Mouse (Mus musculus): ENCODE results near the gene Fam192a.

Gene Fam192a

GRCm38 (mm10) chr8:94601607-94602385 lies at the start of gene Fam192a, which contains the start of gene Rspry1:
TSS of gene Fam192a (minus strand) at chr8:94601997.
TSS of gene Rspry1 (plus strand) at chr8:94601937.
- peak; percentile 100 for DNase-seq (ENCODE audit: low spot score in 2 of 2)

DNA sequence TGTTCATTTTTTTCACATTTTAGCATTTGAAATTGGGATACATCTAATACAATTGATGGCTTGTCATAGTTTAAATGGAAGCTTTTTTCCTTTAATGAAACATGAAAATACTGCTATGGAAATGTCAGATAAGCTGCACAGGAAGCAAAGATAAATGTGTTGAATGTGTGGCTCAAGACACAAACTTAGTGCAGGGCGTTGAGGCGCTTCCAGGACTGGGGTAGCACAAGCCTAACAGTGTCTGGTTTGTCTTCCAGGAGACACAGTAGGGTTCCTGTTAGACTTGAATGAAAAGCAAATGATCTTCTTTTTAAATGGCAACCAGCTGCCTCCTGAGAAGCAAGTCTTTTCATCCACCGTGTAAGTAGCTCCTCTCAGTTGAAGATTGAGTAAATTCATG lies 47.7 kb upstream of the Fam192a start:
- no peak for DNase-seq (ENCODE audit: low spot score in 2 of 2)

DNA sequence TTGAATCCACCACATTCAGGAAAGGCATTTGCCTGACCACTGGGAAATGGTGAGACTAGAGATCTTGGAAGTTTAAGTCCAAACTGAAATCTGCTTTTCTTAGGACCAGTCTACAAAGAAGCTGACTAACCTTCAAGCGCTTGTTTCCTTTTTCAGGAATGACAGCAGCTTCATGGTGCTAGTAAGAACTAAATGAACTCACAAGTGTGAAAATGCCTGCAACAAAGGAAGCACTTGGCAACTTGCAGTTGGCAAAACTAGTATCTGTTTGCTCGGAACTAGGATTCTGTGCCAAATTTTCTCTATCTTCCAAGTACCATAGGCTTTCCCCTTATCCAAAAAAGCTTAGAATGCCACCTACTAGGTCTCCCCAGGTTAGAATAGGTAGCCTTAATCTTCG lies 44.4 kb upstream of the Fam192a start:
- no peak for DNase-seq (ENCODE audit: low spot score in 2 of 2)

DNA sequence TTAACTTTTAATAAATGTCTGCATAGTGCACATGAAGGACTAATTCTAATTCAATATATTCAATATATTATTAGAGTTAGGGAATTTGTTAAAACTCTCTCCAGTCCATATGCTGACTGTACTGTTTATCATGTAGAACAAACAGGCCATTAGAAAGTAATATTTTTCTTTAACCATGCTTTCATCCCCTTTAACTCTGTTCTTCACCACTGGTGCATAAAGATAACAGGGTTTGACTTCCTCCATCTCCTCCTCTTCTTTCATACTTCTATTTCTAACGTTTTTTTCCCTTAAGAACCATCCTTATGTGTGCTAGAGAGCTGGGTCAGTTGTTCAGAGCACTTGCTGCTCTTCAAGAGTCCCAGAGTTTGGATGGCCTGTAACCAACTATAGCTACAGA lies 43.4 kb upstream of the Fam192a start:
- DNase-seq (ENCODE audit: low spot score in 2 of 2): no peak

DNA sequence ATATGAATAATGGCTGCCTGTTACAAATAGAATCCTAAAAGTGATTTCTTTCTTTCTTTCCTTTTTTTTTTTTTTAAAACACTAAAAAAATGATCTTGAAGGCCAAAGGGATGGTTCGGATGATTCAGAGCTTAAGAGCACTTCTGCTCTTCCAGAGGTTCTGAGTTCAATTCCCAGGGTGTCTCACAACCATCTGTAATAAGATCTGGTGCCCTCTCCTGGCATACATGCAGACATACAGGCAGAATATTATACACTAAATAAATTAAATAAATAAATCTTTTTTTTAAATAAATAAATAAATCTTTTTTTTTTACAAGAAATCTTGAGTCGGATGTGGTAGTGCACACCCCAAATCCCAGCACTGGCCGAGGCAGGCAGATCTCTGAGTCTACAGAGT lies 40.1 kb upstream of the Fam192a start:
- DNase-seq (ENCODE audit: low spot score in 2 of 2): no peak

DNA sequence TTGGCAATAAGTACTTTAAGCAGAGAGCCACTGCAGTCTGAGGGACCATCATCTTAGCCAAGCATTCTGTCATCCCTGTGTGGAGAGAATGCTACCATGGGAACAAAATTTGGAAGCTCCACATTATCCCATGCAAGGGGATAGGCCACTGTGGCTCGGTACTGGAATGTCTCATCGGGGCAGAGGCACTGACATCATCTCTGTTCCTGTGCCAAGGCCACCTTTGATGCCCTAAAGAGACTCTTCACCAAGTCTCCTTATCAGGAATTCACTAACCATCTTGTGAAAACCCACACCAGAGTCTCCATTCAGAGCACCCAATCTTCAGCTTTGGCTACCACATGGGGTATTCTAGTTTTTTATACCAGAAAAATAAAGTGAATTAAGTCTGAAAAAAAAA lies 39.4 kb upstream of the Fam192a start:
- no peak for DNase-seq (ENCODE audit: low spot score in 2 of 2)

GRCm38 (mm10) chr8:94634211-94634610 lies 32.4 kb upstream of the Fam192a start:
- no peak for DNase-seq (ENCODE audit: low spot score in 2 of 2)

DNA sequence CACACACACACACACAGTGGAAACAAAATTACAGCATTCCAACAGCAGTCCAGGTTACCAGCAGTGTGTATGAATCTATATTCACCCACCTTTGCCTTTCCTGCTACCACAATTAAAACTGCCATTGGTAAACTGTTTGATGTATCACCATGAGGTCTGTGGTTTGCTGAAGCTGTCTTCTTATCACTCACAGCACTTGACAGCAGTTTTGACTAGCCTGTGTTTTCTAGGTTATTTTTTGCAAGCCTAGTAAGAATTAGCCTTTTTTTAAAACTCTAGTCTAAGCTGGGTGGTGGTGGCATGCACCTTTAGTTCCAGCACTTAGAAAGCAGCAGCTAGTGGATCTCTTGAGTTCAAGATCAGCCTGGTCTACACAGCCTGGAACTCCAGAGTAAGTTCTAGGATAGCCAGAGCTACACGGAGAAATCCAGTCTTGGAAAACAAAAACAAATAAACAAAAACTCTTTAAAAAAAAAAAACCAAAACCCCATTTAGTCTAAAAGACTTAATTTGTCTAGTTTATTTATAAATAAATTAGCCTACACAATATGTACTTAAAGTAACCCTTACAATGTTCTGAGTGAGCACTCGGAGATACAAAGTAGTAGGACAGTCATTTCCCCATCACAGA lies 31.9 kb upstream of the Fam192a start:
- no peak for DNase-seq (ENCODE audit: low spot score in 2 of 2)

DNA sequence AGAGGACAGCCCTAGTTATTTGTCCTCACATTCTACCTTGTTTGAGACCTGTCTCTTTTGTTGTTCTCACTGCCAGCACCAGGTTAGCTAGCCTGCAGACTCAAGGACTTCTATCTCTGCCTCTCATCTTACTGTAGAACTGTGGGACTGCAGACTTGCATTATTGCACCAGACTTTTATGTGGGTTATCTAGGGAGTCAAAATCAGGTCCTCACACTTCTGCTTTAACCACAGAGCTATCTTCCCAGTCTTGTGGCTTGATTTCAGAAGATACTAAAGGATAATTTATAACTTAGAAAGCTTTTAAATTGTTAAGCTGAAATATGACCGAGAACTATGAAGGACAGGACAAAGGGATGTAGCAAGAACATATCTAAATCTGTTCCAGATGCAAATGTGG lies 23.1 kb upstream of the Fam192a start:
- DNase-seq (ENCODE audit: low spot score in 2 of 2): no peak

GRCm38 (mm10) chr8:94607064-94607463 lies 5.3 kb upstream of the Fam192a start:
- DNase-seq (ENCODE audit: low spot score in 2 of 2): no peak

GRCm38 (mm10) chr8:94604030-94604429 lies 2.2 kb upstream of the Fam192a start:
- no peak for DNase-seq (ENCODE audit: low spot score in 2 of 2)

GRCm38 (mm10) chr8:94602471-94603131 lies 804 bp upstream of the Fam192a start:
- no peak for DNase-seq (ENCODE audit: low spot score in 2 of 2)

DNA sequence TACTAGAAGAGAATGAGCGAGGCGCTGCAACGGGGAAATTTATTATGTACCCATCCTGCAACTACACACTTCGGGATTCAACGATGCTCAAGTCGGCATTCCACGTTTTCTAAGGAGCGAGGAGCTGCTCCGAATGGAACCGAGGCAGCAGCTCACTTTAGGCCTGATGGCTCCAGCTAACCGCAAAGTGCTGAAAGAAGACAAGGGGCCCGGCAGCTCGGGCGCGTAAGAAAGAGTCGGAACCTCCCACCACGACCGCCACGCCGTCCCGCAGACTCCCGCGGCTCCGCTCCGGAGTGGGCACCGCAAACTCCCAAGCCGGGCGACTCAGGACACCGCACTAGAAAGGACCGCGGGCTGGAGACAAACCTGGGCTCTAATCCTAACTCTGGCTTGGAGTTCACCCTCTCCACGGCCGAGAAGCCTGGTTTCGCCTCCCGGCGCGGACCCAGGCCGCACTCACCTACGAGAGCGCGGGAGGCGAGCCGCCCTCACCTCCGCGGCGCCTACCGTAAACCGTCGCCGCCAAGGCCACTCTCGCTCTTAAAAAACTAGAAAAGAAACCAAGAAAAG lies 677 bp downstream of the Fam192a start:
- peak; percentile 28 to 46 for DNase-seq (ENCODE audit: low spot score in 2 of 2)

DNA sequence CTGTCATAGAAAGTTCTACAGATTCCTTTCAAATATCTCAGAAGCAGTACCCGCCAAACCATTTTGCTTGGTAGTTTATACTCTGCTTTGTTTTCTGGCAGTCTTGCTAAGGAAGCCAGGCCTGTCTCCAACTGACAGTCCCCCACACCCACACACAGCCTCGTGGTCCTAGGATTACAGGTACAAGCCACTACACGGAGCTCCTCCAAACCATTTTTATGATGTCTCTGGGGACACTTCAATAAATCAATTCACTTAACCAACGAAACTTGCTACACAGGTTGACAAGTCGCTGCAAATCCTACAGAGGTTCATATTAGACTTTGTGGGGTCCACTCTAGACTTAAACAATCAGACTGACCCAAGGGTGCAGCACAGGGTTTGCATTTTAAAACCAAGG lies 1.3 kb downstream of the Fam192a start:
- no peak for DNase-seq (ENCODE audit: low spot score in 2 of 2)

DNA sequence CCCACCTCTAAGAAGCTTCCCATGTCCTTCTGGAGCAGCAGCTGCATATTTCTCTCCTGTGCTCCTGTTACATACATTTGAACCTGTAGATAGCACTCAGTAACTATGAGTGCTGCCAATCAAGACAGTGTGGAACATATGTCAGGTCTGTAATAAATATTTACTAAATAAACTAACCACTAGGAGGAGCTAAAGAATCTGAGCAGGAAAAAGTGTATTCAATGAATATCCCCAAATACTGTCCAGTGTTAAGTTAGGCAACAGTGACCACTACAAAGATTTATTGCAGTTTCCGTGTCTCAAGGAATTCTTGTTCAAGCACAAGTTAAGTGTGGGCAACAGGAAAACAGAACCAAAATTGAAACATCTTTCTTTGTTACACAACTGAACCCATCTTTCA lies 7.6 kb downstream of the Fam192a start:
- no peak for DNase-seq (ENCODE audit: low spot score in 2 of 2)

DNA sequence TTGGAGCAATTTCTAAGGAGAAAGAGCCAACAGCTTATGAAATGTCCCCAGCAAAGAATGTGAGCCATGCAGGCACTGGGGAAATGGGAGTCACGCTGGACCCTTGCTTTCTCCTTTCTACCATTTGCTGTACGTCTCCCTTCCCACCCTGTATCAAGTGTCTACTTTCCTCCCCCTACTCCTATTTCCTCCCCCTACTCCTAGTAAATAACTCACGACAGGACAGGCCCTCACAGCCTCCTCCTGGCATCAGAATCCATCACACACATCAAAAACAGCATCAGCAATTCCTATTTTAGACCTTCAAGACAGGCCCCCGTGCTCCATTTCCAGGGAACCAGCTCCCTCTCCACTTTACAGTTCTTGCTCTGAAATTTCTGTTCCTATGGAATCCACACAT lies 10.1 kb downstream of the Fam192a start:
- DNase-seq (ENCODE audit: low spot score in 2 of 2): no peak

DNA sequence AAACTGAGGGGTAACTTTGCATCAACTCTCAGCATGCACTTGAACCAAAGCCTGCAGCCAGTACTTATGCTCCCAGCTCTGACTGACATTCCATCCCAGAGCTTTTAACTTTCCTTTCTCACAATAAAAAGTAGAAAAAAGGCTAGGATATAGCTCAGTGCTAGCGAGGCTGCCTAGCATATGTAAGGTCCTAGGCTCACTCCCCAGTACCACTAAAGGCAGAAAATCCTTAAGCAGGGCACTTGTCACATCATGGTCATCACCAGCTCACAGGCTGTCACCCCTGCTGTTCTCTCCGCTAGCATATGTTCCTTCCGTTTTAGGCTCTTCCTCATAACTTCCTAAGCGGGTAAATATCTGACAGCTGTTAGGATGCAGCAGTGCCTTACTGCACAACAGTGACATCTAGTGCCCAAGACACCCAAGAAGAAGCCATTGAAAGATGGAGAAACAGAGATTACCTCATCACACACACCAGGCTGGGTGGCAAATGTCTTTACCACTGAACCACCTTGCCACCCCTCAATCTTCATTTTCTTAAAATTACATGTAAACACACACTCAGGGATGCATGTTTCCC lies 17.5 kb downstream of the Fam192a start:
- DNase-seq (ENCODE audit: low spot score in 2 of 2): peak in 1 of 2 experiments; percentile 48

DNA sequence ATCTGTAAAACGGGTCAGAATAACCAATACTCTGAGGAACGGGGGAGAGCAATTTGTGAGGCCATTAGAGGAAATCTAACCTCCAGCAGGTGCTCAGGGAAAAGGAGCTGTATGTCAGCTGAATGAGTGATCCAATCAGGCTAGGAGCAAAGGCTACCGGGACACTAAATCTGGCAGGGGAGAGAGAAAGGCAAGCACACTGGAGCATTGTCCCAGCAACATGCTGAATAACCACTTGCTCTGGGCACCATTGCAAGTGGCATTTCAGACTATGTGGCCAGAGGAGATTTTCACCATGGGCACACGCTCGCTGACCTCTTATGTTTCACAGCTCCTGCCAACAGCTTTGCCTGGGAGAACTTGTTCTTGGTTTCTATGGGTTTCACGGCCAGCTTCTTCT lies 19.2 kb downstream of the Fam192a start:
- DNase-seq (ENCODE audit: low spot score in 2 of 2): no peak

- no peak for DNase-seq (ENCODE audit: low spot score in 2 of 2)
These were observed 19.8 kb downstream of the Fam192a start for GRCm38 (mm10) chr8:94581820-94582483.

DNA sequence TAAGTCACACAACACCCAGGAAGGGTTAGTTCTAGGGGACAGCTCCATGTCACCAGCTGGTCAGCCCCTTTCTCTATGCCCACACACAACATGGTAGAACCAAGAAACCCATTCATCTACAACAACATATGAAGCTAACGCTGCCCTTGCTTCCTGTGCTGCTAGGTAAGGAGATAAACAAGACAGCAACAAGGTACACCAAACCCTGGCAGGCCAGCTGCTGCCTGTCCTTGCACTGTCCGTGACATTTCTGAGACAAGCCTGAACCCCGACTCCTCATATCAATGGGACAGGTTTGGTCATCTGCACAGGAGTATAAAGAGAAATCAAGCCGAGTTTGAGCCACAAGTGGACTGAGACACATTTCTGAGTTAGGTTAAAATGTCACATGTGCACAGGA lies 26.6 kb downstream of the Fam192a start:
- DNase-seq (ENCODE audit: low spot score in 2 of 2): no peak

DNA sequence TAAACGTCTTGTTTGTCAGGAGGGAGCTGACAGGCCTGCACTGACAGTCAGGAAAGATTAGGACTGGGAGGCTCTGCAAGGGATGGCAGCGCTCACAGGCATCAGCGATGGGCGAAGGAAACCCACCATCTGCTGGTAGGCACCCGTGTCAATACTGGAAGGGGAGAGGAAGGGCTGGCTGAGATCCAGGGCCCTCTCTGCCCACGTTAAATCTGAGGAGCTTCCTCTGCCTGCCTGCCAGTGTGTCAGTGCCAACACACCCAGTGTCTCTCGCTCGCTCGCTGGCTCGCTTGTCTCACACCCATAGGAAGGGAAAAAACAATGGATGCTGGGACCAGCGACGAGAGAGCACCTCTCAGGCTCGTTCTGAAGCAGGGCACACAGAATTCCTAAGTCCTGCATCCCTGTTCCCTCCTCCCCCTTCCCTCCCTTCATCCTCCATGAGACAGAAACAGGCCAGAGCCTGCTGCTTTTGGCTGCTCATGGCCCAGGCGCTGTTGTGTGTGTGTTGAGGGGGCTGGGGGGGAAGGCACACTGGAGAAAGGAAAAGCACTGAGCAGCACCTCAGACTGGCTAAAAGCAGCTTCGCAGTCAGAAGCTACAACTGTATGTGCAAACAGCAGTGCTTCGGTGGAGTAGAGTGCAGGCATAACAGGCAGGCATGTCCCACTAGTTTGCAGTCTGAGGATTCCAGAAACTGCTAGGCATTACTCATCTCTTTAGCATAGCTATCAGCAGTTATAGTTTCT lies 27.5 kb downstream of the Fam192a start:
- peak; percentile 73 to 79 for DNase-seq (ENCODE audit: low spot score in 2 of 2)

All from frontal cortex, postnatal 10 days (tissue).